ENCODE assay signal across 9 mouse cellular contexts in the genomic region with DNA sequence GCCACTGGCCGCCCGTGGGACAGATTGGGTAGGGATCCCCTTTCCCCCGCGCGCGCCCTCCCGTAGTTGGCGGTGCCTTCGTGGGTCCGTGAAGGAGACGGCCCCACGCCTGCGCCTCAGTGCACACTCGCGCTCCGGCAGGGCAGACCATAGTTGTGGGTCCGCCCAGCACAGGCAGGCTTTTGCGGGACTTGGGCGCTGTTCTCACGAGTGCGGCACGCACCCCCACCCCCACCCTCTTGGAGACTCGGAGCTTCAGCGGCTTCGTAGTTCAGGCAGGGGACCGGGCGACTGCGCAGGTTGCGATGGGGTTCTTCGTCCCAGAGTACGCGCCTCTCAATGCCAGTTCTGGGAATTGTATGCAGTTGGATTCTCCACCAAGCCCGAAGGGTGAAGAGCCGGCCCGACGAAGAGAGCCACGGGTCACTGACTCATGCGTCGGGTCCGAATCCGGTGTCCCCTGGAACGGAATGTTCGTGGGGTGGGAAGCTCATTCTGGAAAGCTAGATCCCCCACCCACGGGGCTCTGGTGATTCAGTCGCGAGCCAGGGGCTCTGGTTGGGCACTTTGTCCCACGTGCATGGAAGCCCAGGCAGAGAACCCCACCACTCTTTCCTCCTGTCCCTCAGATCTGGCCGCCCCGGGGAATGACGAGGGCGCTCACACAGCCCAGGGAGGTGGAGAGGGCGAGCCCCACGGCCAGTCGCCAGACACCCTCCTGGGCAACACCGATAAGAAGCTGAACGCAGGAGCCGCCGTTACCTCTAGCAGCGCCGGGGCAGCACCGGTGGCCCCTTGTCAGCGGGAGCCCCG. TPM values are rescaled to one million over a fixed set of nuclear protein-coding genes. Genes with fewer than 3 reads are reported as not detected.
DNase-seq lines count a peak whose midpoint lies in the region; ATAC-seq lines count a peak whose summit lies in the region.
"Had no signal": no experiment of that assay in that cellular context is flagged by ENCODE, and none has a peak within 500 bp of the region (broad histone marks: within the 10 kb centered on the region; RNA-seq: fewer than 3 reads in every experiment).

No protein-coding gene starts in this region.

- H3K27me3 ChIP-seq in embryonic facial prominence, embryonic 11.5 days (ENCODE audit: control insufficient read depth, insufficient read depth, low read length), result peaks cover 18% of the 10 kb centered on the region
- H3K27me3 ChIP-seq in heart, embryonic 15.5 days, result peaks cover 61% of the 10 kb centered on the region
- H3K27me3 ChIP-seq in limb, embryonic 11.5 days (ENCODE audit: control insufficient read depth, insufficient read depth, low read length), result peaks cover 50% of the 10 kb centered on the region
- H3K27me3 ChIP-seq in midbrain, embryonic 15.5 days (replicated peaks), result peaks cover 48% of the 10 kb centered on the region

- peak overlapping the region; percentile 44 for H3K4me3 ChIP-seq in embryonic facial prominence, embryonic 11.5 days (ENCODE audit: low read depth, low read length)
- H3K4me3 ChIP-seq in heart, embryonic 15.5 days, result peak overlapping the region; percentile 64
- H3K4me3 ChIP-seq in limb, embryonic 11.5 days (ENCODE audit: low read depth, low read length), result peak overlapping the region; percentile 41
- H3K4me3 ChIP-seq in midbrain, embryonic 15.5 days, result peak overlapping the region; percentile 41

- WGBS in embryonic facial prominence, embryonic 11.5 days, result under 1% methylated on average over 61 of the region's 63 CpGs
- under 1% methylated on average over 63 of the region's 63 CpGs for WGBS in heart, embryonic 15.5 days
- WGBS in limb, embryonic 11.5 days, result under 1% methylated on average over 63 of the region's 63 CpGs
- under 1% methylated on average over 62 of the region's 63 CpGs for WGBS in midbrain, embryonic 15.5 days

- H3K9ac ChIP-seq in embryonic facial prominence, embryonic 11.5 days (replicated peaks; ENCODE audit: low read length), result peak overlapping the region; percentile 52
- peak overlapping the region; percentile 58 for H3K9ac ChIP-seq in heart, embryonic 15.5 days
- H3K9ac ChIP-seq in limb, embryonic 11.5 days (ENCODE audit: low read length), result no peak overlapping the region
- peak overlapping the region; percentile 29; the same call in 1 of the 2 replicates for H3K9ac ChIP-seq in midbrain, embryonic 15.5 days

- H3K4me1 ChIP-seq in embryonic facial prominence, embryonic 11.5 days (ENCODE audit: control insufficient read depth, insufficient read depth, low read length), result peaks cover 8% of the 10 kb centered on the region
- H3K4me1 ChIP-seq in heart, embryonic 15.5 days (replicated peaks), result peaks cover 41% of the 10 kb centered on the region
- peaks cover 28% of the 10 kb centered on the region for H3K4me1 ChIP-seq in limb, embryonic 11.5 days (ENCODE audit: control insufficient read depth, insufficient read depth, low read length)
- peaks cover 37% of the 10 kb centered on the region for H3K4me1 ChIP-seq in midbrain, embryonic 15.5 days

- peak; percentile 10; the same call in 1 of the 2 replicates for ATAC-seq in embryonic facial prominence, embryonic 11.5 days (replicated peaks; ENCODE audit: insufficient number of reproducible peaks, low FRiP score, low TSS enrichment, low read depth)
- ATAC-seq in heart, embryonic 15.5 days (replicated peaks; ENCODE audit: insufficient number of reproducible peaks, insufficient read depth, low FRiP score, low read depth), result no peak; the same call in 1 of the 2 replicates
- peak; percentile 50 for ATAC-seq in limb, embryonic 11.5 days (ENCODE audit: insufficient number of reproducible peaks, low FRiP score, low TSS enrichment, low read depth)
- peak; percentile 22; the same call in 1 of the 2 replicates for ATAC-seq in midbrain, embryonic 15.5 days (replicated peaks)

- peak; percentile 36 for DNase-seq in thymus, postnatal 4 days
- no peak for DNase-seq in thymus, postnatal 36 days
- DNase-seq in embryonic facial prominence, embryonic 11.5 days (ENCODE audit: low spot score), result peak; percentile 36
- DNase-seq in limb, embryonic 11.5 days (ENCODE audit: low spot score), result peak; percentile 60
- DNase-seq in MN1 (ENCODE audit: low spot score), result no peak
- no peak for DNase-seq in right cerebral cortex, postnatal 14 days

- no peaks in the 10 kb centered on the region for H3K9me3 ChIP-seq in embryonic facial prominence, embryonic 11.5 days (replicated peaks; ENCODE audit: control insufficient read depth, low read length)
- H3K9me3 ChIP-seq in heart, embryonic 15.5 days (replicated peaks), result no peaks in the 10 kb centered on the region
- H3K9me3 ChIP-seq in limb, embryonic 11.5 days (ENCODE audit: control insufficient read depth, low read length), result no peaks in the 10 kb centered on the region
- no peaks in the 10 kb centered on the region for H3K9me3 ChIP-seq in midbrain, embryonic 15.5 days

- H3K27ac ChIP-seq in embryonic facial prominence, embryonic 11.5 days (replicated peaks; ENCODE audit: low read depth, low read length), result no peak overlapping the region
- H3K27ac ChIP-seq in heart, embryonic 15.5 days, result 0 out of 2 replicates have a peak overlapping the region, but pooled peaks have one; percentile 31
- no peak overlapping the region for H3K27ac ChIP-seq in limb, embryonic 11.5 days (replicated peaks; ENCODE audit: low read depth, low read length)
- H3K27ac ChIP-seq in midbrain, embryonic 15.5 days, result no peak overlapping the region

- H3K4me2 ChIP-seq in embryonic facial prominence, embryonic 11.5 days (ENCODE audit: low read depth, low read length), result peak overlapping the region; percentile 96
- H3K4me2 ChIP-seq in heart, embryonic 15.5 days, result peak overlapping the region; percentile 98
- H3K4me2 ChIP-seq in limb, embryonic 11.5 days (ENCODE audit: low read depth, severe bottlenecking), result peak overlapping the region; percentile 75
- H3K4me2 ChIP-seq in midbrain, embryonic 15.5 days, result peak overlapping the region; percentile 91

- H3K36me3 ChIP-seq in embryonic facial prominence, embryonic 11.5 days (replicated peaks; ENCODE audit: control insufficient read depth, insufficient read depth, low read depth, low read length), result no peaks in the 10 kb centered on the region
- H3K36me3 ChIP-seq in heart, embryonic 15.5 days, result peaks cover 6% of the 10 kb centered on the region; the same call in 1 of the 2 replicates
- no peaks in the 10 kb centered on the region for H3K36me3 ChIP-seq in limb, embryonic 11.5 days (ENCODE audit: control insufficient read depth, insufficient read depth, low read length)
- 0 out of 2 replicates have a peak, but pooled peaks cover 4% of the 10 kb centered on the region for H3K36me3 ChIP-seq in midbrain, embryonic 15.5 days (replicated peaks)

RNA-seq across cellular contexts. Expression of gene Sphk1, which starts 2.8 kb away (rescaled TPM):
- 5.0 and 7.2 TPM in 2 replicates for polyA plus RNA-seq in embryonic facial prominence, embryonic 11.5 days (2014; fragmentation: Nextera tagmentation; extraction: Ambion mirVana)
- polyA plus RNA-seq in heart, embryonic 15.5 days (2015; fragmentation: Nextera tagmentation; extraction: Ambion mirVana), result 2.8 and 4.4 TPM in 2 replicates
- polyA plus RNA-seq in limb, embryonic 11.5 days (2014; fragmentation: Nextera tagmentation; extraction: Ambion mirVana), result 1.3 and 1.9 TPM in 2 replicates
- polyA plus RNA-seq in midbrain, embryonic 15.5 days (2015; fragmentation: Nextera tagmentation; extraction: Ambion mirVana), result 5.3 and 7.3 TPM in 2 replicates

RNA-seq across cellular contexts. Expression of gene Prpsap1, which starts 39.5 kb away (rescaled TPM):
- polyA plus RNA-seq in embryonic facial prominence, embryonic 11.5 days (2014; fragmentation: Nextera tagmentation; extraction: Ambion mirVana), result 171 and 182 TPM in 2 replicates
- polyA plus RNA-seq in heart, embryonic 15.5 days (2015; fragmentation: Nextera tagmentation; extraction: Ambion mirVana), result 81.7 and 98.2 TPM in 2 replicates
- polyA plus RNA-seq in limb, embryonic 11.5 days (2014; fragmentation: Nextera tagmentation; extraction: Ambion mirVana), result 183 and 193 TPM in 2 replicates
- 199 and 200 TPM in 2 replicates for polyA plus RNA-seq in midbrain, embryonic 15.5 days (2015; fragmentation: Nextera tagmentation; extraction: Ambion mirVana)

RNA-seq across cellular contexts. Expression of gene Ube2o, which starts 47.7 kb away (rescaled TPM):
- 17.2 and 17.4 TPM in 2 replicates for polyA plus RNA-seq in embryonic facial prominence, embryonic 11.5 days (2014; fragmentation: Nextera tagmentation; extraction: Ambion mirVana)
- polyA plus RNA-seq in heart, embryonic 15.5 days (2015; fragmentation: Nextera tagmentation; extraction: Ambion mirVana), result 14.4 and 20.7 TPM in 2 replicates
- 19.4 and 24.1 TPM in 2 replicates for polyA plus RNA-seq in limb, embryonic 11.5 days (2014; fragmentation: Nextera tagmentation; extraction: Ambion mirVana)
- polyA plus RNA-seq in midbrain, embryonic 15.5 days (2015; fragmentation: Nextera tagmentation; extraction: Ambion mirVana), result 31.4 and 36.6 TPM in 2 replicates

RNA-seq across cellular contexts. Expression of gene Aanat, which starts 52.7 kb away (rescaled TPM):
- not detected in 2 replicates for polyA plus RNA-seq in embryonic facial prominence, embryonic 11.5 days (2014; fragmentation: Nextera tagmentation; extraction: Ambion mirVana)
- polyA plus RNA-seq in heart, embryonic 15.5 days (2015; fragmentation: Nextera tagmentation; extraction: Ambion mirVana), result not detected in 2 replicates
- 0.28 TPM in 1 of 2 replicates, not detected in the other for polyA plus RNA-seq in limb, embryonic 11.5 days (2014; fragmentation: Nextera tagmentation; extraction: Ambion mirVana)
- 0.33 and 0.45 TPM in 2 replicates for polyA plus RNA-seq in midbrain, embryonic 15.5 days (2015; fragmentation: Nextera tagmentation; extraction: Ambion mirVana)
- polyA plus RNA-seq: large intestine, adult 2 months had no signal

Comparison
In these comparisons a context has a peak if more than half of its experiments do, and no peak if none do; other contexts are left out.
1. DNase-seq: peak in thymus, postnatal 4 days (single experiment), embryonic facial prominence, embryonic 11.5 days (single experiment) and limb, embryonic 11.5 days (single experiment); none in thymus, postnatal 36 days (0 of 2), MN1 (single experiment) and right cerebral cortex, postnatal 14 days (single experiment).
2. Peak in every context shown above with its lines, with median percentiles within 50 percentile points of each other: H3K4me2 ChIP-seq and H3K4me3 ChIP-seq.